Mouse (Mus musculus): ENCODE results near the gene Galc.

DNA sequence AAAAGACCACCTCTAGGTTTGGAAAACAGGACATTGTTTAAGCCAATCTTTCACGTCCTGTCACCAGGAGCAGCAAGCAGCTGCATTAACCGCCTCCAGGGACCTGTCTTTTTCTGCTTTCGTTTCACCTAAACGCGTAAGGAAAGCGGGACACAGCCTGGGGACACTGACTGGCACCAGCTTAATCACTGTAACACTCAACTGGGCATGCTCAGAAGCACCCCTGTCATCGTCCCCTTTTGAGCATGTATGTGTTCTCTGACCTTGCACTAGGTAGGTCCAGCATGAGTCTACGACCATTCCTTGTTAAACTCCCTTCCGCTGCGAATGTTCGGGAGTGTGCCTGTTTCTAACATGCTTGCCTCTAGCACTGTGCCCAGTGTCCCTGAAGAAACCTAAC is 42.8 kb downstream of the Galc start:
- no peak for TF ChIP-seq CTCF (IDR thresholded peaks at IDR 0.05; ENCODE audit: low read depth, low read length)
- no peak for TF ChIP-seq POLR2A (IDR thresholded peaks at IDR 0.05; ENCODE audit: extremely low read depth, insufficient read depth, low read length)
